Mouse (Mus musculus): Measurements from ENCODE around the gene Bloc1s1. TPM values are rescaled to one million over a fixed set of nuclear protein-coding genes. Genes with fewer than 3 reads are reported as not detected.

Gene Bloc1s1
- polyA plus RNA-seq, 1 experiment from 2014 or later: 276 TPM

- Histone ChIP-seq H3K27ac (peak overlapping the region; percentile 90), H3K36me3 (ENCODE audit: insufficient read depth, low read length) (0 out of 2 replicates have a peak, but pooled peaks cover 6% of the 10 kb centered on the region), H3K4me3 (replicated peaks; ENCODE audit: low read depth, low read length) (peak overlapping the region; percentile 62), H3K27me3 (ENCODE audit: insufficient read depth, low read length) (no peaks in the 10 kb centered on the region), H3K4me2 (ENCODE audit: low read length) (peak overlapping the region; percentile 63), H3K9me3 (replicated peaks; ENCODE audit: low read length) (no peaks in the 10 kb centered on the region), H3K4me1 (replicated peaks; ENCODE audit: insufficient read depth, low read length) (peaks cover 9% of the 10 kb centered on the region; the same call in 1 of the 2 replicates), H3K9ac (ENCODE audit: low read depth, low read length) (0 out of 2 replicates have a peak overlapping the region, but pooled peaks have one; percentile 36)
- ATAC-seq (replicated peaks; ENCODE audit: low FRiP score, low read depth) (no peak), DNase-seq (ENCODE audit: low spot score) (no peak)
- 13% methylated on average over 1 of the region's 2 CpGs for WGBS
- TF ChIP-seq CTCF (IDR thresholded peaks at IDR 0.05; ENCODE audit: low read depth): no peak
These were observed 34.0 kb downstream of the Bloc1s1 start for GRCm38 (mm10) chr10:128889846-128890245.

DNA sequence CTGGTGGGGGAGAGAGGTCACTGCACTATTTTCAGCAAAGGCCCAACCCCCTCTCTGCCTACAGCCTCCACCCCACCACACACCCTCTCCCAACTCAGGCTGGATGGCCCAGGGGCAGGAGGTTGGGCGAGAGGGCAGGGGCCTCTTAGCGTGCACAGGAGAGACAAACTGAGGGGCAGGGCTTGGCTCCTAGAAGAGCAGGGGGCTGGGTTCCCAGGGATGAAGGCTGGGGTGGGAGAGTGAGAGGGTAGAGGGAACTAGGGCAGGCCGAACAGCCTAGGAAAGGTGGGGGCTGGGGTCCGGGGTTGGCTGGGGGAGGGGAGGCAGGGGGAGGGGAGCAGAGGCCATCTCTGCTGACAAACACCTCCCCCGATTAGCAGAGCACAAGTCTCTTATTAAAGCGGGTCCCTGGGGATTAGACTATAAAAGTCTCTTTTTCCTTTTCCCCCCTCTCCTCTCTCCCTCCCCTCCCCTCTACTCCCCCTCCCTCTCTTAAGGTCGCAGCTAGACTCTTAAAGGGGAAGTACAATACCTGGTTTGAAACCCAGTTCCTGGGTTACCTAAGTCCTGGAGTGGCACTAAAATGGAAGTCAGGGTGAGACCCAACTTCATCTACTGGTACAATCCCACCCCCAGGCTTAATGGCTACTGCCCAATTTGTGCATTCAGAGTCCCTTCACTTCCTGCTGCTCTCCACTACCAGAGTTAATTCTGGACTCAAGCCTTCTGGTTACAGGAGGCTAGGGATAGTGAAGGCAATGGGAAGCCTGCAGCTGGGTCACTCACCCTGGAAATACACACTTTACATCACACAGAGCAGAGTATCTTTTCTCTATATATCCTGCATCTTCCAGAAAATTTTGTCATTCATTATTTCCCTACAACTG, 34.7 kb downstream of the Bloc1s1 start:
- Histone ChIP-seq H3K9ac (ENCODE audit: low read depth, low read length) (peak overlapping the region; percentile 32; the same call in 1 of the 2 replicates), H3K9me3 (replicated peaks; ENCODE audit: low read length) (no peaks in the 10 kb centered on the region), H3K27ac (peak overlapping the region; percentile 38), H3K27me3 (ENCODE audit: insufficient read depth, low read length) (no peaks in the 10 kb centered on the region), H3K4me1 (replicated peaks; ENCODE audit: insufficient read depth, low read length) (peaks cover 9% of the 10 kb centered on the region; the same call in 1 of the 2 replicates), H3K4me3 (replicated peaks; ENCODE audit: low read depth, low read length) (peak overlapping the region; percentile 26), H3K36me3 (ENCODE audit: insufficient read depth, low read length) (0 out of 2 replicates have a peak, but pooled peaks cover 7% of the 10 kb centered on the region), H3K4me2 (ENCODE audit: low read length) (peak overlapping the region; percentile 63)
- peak; percentile 33 for ATAC-seq (replicated peaks; ENCODE audit: low FRiP score, low read depth)
- no peak for TF ChIP-seq CTCF (IDR thresholded peaks at IDR 0.05; ENCODE audit: low read depth)
- peak; percentile 82 for DNase-seq (ENCODE audit: low spot score)
- WGBS: 4% methylated on average over 6 of the region's 7 CpGs

DNA sequence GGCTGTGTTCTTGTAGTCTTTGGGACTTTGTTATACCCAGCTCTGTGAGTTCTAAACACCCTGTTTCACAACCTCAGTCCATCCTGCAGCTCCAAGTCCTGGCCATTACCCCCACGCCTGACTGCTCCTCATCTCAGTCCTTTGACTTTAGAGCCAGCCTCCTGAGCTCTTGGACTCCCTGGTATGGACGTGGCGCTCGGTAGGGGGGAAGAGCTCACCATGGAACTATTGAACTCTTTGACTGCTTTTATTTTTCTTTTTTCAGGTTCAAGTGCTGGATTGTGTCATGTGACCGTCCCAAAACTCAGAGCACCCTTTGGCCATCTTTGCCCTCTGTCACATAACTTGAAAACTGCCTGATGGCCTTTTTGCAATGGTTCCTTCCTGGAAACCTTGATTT, 41.8 kb downstream of the Bloc1s1 start:
- Histone ChIP-seq H3K9ac (ENCODE audit: low read depth, low read length) (no peak overlapping the region), H3K4me3 (replicated peaks; ENCODE audit: low read depth, low read length) (no peak overlapping the region), H3K4me1 (replicated peaks; ENCODE audit: insufficient read depth, low read length) (no peaks in the 10 kb centered on the region; the same call in 1 of the 2 replicates), H3K27me3 (ENCODE audit: insufficient read depth, low read length) (no peaks in the 10 kb centered on the region), H3K9me3 (replicated peaks; ENCODE audit: low read length) (no peaks in the 10 kb centered on the region), H3K27ac (no peak overlapping the region), H3K4me2 (ENCODE audit: low read length) (no peak overlapping the region), H3K36me3 (ENCODE audit: insufficient read depth, low read length) (0 out of 2 replicates have a peak, but pooled peaks cover 7% of the 10 kb centered on the region)
- TF ChIP-seq CTCF (IDR thresholded peaks at IDR 0.05; ENCODE audit: low read depth): no peak
- DNase-seq (ENCODE audit: low spot score) (no peak), ATAC-seq (replicated peaks; ENCODE audit: low FRiP score, low read depth) (peak; percentile 71)
- WGBS: 70% methylated on average over 5 of the region's 5 CpGs

DNA sequence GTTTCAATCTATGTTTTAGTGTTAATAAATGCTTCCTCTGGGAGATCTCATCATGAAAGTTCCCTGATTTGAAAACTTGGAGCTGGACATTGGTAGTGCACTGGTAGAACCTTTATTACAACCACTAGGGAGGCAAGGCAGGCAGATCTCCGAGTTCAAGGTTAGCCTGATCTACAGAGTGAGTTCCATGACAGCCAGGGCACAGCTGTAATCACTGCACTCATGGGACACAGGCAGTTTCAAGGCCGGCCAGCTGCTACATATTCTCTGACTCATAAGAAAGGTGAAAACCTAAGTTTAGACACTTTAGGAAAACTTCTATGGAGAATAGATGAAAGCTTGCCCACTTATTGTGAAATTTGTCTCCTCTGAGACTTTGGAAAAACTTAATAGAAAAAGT, 45.0 kb downstream of the Bloc1s1 start:
- H3K27ac ChIP-seq: no peak overlapping the region
- TF ChIP-seq CTCF (IDR thresholded peaks at IDR 0.05; ENCODE audit: low read depth): no peak
- DNase-seq (ENCODE audit: low spot score): no peak
- ATAC-seq (replicated peaks; ENCODE audit: low FRiP score, low read depth): no peak
- H3K9me3 ChIP-seq (replicated peaks; ENCODE audit: low read length): no peaks in the 10 kb centered on the region
- H3K4me3 ChIP-seq (replicated peaks; ENCODE audit: low read depth, low read length): no peak overlapping the region
- H3K27me3 ChIP-seq (ENCODE audit: insufficient read depth, low read length): no peaks in the 10 kb centered on the region
- H3K4me2 ChIP-seq (ENCODE audit: low read length): no peak overlapping the region
- WGBS: 90% methylated on average over 2 of the region's 2 CpGs
- 0 out of 2 replicates have a peak, but pooled peaks cover 3% of the 10 kb centered on the region for H3K36me3 ChIP-seq (ENCODE audit: insufficient read depth, low read length)
- H3K4me1 ChIP-seq (replicated peaks; ENCODE audit: insufficient read depth, low read length): no peaks in the 10 kb centered on the region
- no peak overlapping the region for H3K9ac ChIP-seq (ENCODE audit: low read depth, low read length)

GRCm38 (mm10) chr10:128878291-128878690, 45.5 kb downstream of the Bloc1s1 start:
- H3K4me2 ChIP-seq (ENCODE audit: low read length): no peak overlapping the region
- TF ChIP-seq CTCF (IDR thresholded peaks at IDR 0.05; ENCODE audit: low read depth): no peak
- no peak for ATAC-seq (replicated peaks; ENCODE audit: low FRiP score, low read depth)
- H3K4me1 ChIP-seq (replicated peaks; ENCODE audit: insufficient read depth, low read length): no peaks in the 10 kb centered on the region
- peaks cover 9% of the 10 kb centered on the region; the same call in 1 of the 2 replicates for H3K36me3 ChIP-seq (ENCODE audit: insufficient read depth, low read length)
- H3K27ac ChIP-seq: no peak overlapping the region
- H3K27me3 ChIP-seq (ENCODE audit: insufficient read depth, low read length): no peaks in the 10 kb centered on the region
- no peak overlapping the region for H3K9ac ChIP-seq (ENCODE audit: low read depth, low read length)
- no peaks in the 10 kb centered on the region for H3K9me3 ChIP-seq (replicated peaks; ENCODE audit: low read length)
- no peak overlapping the region for H3K4me3 ChIP-seq (replicated peaks; ENCODE audit: low read depth, low read length)
- no peak for DNase-seq (ENCODE audit: low spot score)

DNA sequence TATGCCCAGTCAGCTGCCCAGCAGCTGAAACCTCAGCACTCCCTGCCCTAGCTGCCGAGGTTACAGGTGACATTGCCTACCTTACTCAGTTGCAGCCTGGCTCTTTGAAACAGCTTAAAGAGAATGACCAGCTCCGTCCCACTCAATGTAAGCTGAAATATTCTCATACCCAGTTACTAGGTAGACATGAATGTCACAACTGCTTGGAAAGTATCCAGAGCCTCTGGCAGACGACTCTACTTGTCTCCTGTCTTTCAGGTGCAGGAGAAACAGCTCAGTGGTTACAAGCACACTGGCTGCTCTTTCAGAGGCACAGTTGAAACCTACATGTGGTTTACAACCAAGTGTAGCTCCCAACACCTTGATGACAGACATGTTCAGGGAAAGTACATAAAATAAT, 53.5 kb downstream of the Bloc1s1 start:
- no peak overlapping the region for H3K4me3 ChIP-seq (replicated peaks; ENCODE audit: low read depth, low read length)
- H3K36me3 ChIP-seq (ENCODE audit: insufficient read depth, low read length): peaks cover 31% of the 10 kb centered on the region
- H3K9ac ChIP-seq (ENCODE audit: low read depth, low read length): no peak overlapping the region
- no peak overlapping the region for H3K27ac ChIP-seq
- 88% methylated on average over 3 of the region's 3 CpGs for WGBS
- no peaks in the 10 kb centered on the region for H3K27me3 ChIP-seq (ENCODE audit: insufficient read depth, low read length)
- no peak for DNase-seq (ENCODE audit: low spot score)
- H3K4me2 ChIP-seq (ENCODE audit: low read length): no peak overlapping the region
- no peak for ATAC-seq (replicated peaks; ENCODE audit: low FRiP score, low read depth)
- H3K4me1 ChIP-seq (replicated peaks; ENCODE audit: insufficient read depth, low read length): no peaks in the 10 kb centered on the region
- H3K9me3 ChIP-seq (replicated peaks; ENCODE audit: low read length): no peaks in the 10 kb centered on the region
- TF ChIP-seq CTCF (IDR thresholded peaks at IDR 0.05; ENCODE audit: low read depth): no peak

Other genes starting within 250 kb of the Bloc1s1 start
- gene Suox, start 250.0 kb downstream of the Bloc1s1 start, polyA plus RNA-seq (2015; fragmentation: Nextera tagmentation; extraction: Ambion mirVana): 14.2 and 15.1 TPM in 2 replicates
- gene Rab5b, start 227.8 kb downstream of the Bloc1s1 start, polyA plus RNA-seq (2015; fragmentation: Nextera tagmentation; extraction: Ambion mirVana): 57.9 and 61.7 TPM in 2 replicates
- gene Pmel, start 219.8 kb downstream of the Bloc1s1 start, polyA plus RNA-seq (2015; fragmentation: Nextera tagmentation; extraction: Ambion mirVana): 1.5 and 2.0 TPM in 2 replicates
- gene Cdk2, start 219.0 kb downstream of the Bloc1s1 start, polyA plus RNA-seq (2015; fragmentation: Nextera tagmentation; extraction: Ambion mirVana): 55.9 and 66.3 TPM in 2 replicates
- 5.4 and 6.4 TPM in 2 replicates for gene Dgka, start 179.2 kb downstream of the Bloc1s1 start, polyA plus RNA-seq (2015; fragmentation: Nextera tagmentation; extraction: Ambion mirVana)
- 35.0 and 36.3 TPM in 2 replicates for gene Pym1, start 176.1 kb downstream of the Bloc1s1 start, polyA plus RNA-seq (2015; fragmentation: Nextera tagmentation; extraction: Ambion mirVana)
- gene Mmp19, start 133.1 kb downstream of the Bloc1s1 start, polyA plus RNA-seq (2015; fragmentation: Nextera tagmentation; extraction: Ambion mirVana): 0.55 and 0.64 TPM in 2 replicates
- 46.2 and 48.5 TPM in 2 replicates for gene Dnajc14, start 120.0 kb downstream of the Bloc1s1 start, polyA plus RNA-seq (2015; fragmentation: Nextera tagmentation; extraction: Ambion mirVana)
- 11.7 and 13.2 TPM in 2 replicates for gene Tmem198b, start 119.7 kb downstream of the Bloc1s1 start, polyA plus RNA-seq (2015; fragmentation: Nextera tagmentation; extraction: Ambion mirVana)
- gene Sarnp, start 106.7 kb downstream of the Bloc1s1 start, polyA plus RNA-seq (2015; fragmentation: Nextera tagmentation; extraction: Ambion mirVana): 164 and 175 TPM in 2 replicates
- gene Ormdl2, start 102.4 kb downstream of the Bloc1s1 start, polyA plus RNA-seq (2015; fragmentation: Nextera tagmentation; extraction: Ambion mirVana): 87.2 and 87.5 TPM in 2 replicates
- 7.7 and 8.2 TPM in 2 replicates for gene Gdf11, start 32.3 kb downstream of the Bloc1s1 start, polyA plus RNA-seq (2015; fragmentation: Nextera tagmentation; extraction: Ambion mirVana)
- gene Cd63, start 23.0 kb downstream of the Bloc1s1 start, polyA plus RNA-seq (2015; fragmentation: Nextera tagmentation; extraction: Ambion mirVana): 1,350 and 1,394 TPM in 2 replicates
- 12.9 and 15.0 TPM in 2 replicates for gene Rdh5, start 1.1 kb downstream of the Bloc1s1 start, polyA plus RNA-seq (2015; fragmentation: Nextera tagmentation; extraction: Ambion mirVana)
- gene Itga7, start 9.8 kb upstream of the Bloc1s1 start, polyA plus RNA-seq (2015; fragmentation: Nextera tagmentation; extraction: Ambion mirVana): 3.8 TPM in 2 replicates
- 59.9 and 69.3 TPM in 2 replicates for gene Mettl7b, start 37.0 kb upstream of the Bloc1s1 start, polyA plus RNA-seq (2015; fragmentation: Nextera tagmentation; extraction: Ambion mirVana)
- not detected in 2 replicates for gene Olfr9, start 65.4 kb upstream of the Bloc1s1 start, polyA plus RNA-seq (2015; fragmentation: Nextera tagmentation; extraction: Ambion mirVana)
- gene Olfr763, start 86.8 kb upstream of the Bloc1s1 start, polyA plus RNA-seq (2015; fragmentation: Nextera tagmentation; extraction: Ambion mirVana): not detected in 2 replicates
- not detected in 2 replicates for gene Olfr764-ps1, start 115.9 kb upstream of the Bloc1s1 start, polyA plus RNA-seq (2015; fragmentation: Nextera tagmentation; extraction: Ambion mirVana)
- gene Olfr765, start 126.0 kb upstream of the Bloc1s1 start, polyA plus RNA-seq (2015; fragmentation: Nextera tagmentation; extraction: Ambion mirVana): not detected in 2 replicates
- gene Olfr766-ps1, start 144.9 kb upstream of the Bloc1s1 start, polyA plus RNA-seq (2015; fragmentation: Nextera tagmentation; extraction: Ambion mirVana): not detected in 2 replicates
- gene Olfr767, start 158.9 kb upstream of the Bloc1s1 start, polyA plus RNA-seq (2015; fragmentation: Nextera tagmentation; extraction: Ambion mirVana): not detected in 2 replicates
- gene Olfr768, start 175.3 kb upstream of the Bloc1s1 start, polyA plus RNA-seq (2015; fragmentation: Nextera tagmentation; extraction: Ambion mirVana): 0.04 TPM in 1 of 2 replicates, not detected in the other
- not detected in 2 replicates for gene Olfr769, start 193.8 kb upstream of the Bloc1s1 start, polyA plus RNA-seq (2015; fragmentation: Nextera tagmentation; extraction: Ambion mirVana)
- gene Olfr770, start 215.0 kb upstream of the Bloc1s1 start, polyA plus RNA-seq (2015; fragmentation: Nextera tagmentation; extraction: Ambion mirVana): not detected in 2 replicates
- gene Olfr771, start 240.7 kb upstream of the Bloc1s1 start, polyA plus RNA-seq (2015; fragmentation: Nextera tagmentation; extraction: Ambion mirVana): not detected in 2 replicates

All from kidney, postnatal 0 days (tissue).